Mouse (Mus musculus) liver, adult 2 months (tissue): ENCODE results near the gene Pip4k2b.

ENCODE experiments used
- CTCF ChIP-seq: fragments of 200-500 bp; IDR thresholded peaks from 2 replicates; pipeline ENCODE4 v1.5.1; 2011; ENCODE audit warnings: low read depth, low read length, control low read depth
- POLR2A ChIP-seq: fragments of 200-500 bp; IDR thresholded peaks from 2 replicates; pipeline ENCODE4 v1.6.1; 2011; ENCODE audit warnings: low read length, control low read depth; ENCODE audit not compliant: insufficient read depth; ENCODE audit errors: extremely low read depth

- TF ChIP-seq POLR2A (no peak), CTCF (no peak)
These were observed 64.1 kb downstream of the Pip4k2b start for GRCm38 (mm10) chr11:97680430-97680829.
